Mouse (Mus musculus): ENCODE data around the gene Tnfsf11. TPM values are rescaled to one million over a fixed set of nuclear protein-coding genes. Genes with fewer than 3 reads are reported as not detected.

The Tnfsf11 gene
- polyA plus RNA-seq, 2 experiments = 0.84 to 0.98 TPM

DNA sequence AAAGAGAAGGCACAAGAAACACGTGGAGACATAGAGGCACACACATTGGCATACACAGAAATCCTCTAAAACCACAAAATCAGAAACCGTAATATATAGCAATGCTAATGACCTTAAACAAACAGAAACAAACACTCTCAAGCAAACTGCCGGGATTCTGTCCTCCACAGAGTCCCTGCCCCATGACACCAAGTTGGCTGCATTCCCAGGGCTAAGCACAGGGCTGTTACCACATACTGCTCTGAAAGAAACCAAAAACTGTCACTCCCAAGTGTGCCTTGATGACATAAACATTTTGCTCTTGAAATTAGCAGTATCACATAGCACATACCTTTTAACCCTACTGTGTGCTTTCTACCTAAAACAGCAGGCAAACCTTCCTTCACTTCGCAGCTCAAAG, 71.7 kb downstream of the Tnfsf11 start:
- TF ChIP-seq POLR2A (IDR thresholded peaks at IDR 0.05; ENCODE audit: borderline replicate concordance, extremely low read depth, insufficient read depth, insufficient read length) = no peak
- no peak overlapping the region for H3K4me2 ChIP-seq (replicated peaks; ENCODE audit: low read depth, low read length, severe bottlenecking)
- no peak overlapping the region for H3K9ac ChIP-seq (ENCODE audit: low read depth, low read length, severe bottlenecking)
- H3K36me3 ChIP-seq (ENCODE audit: control insufficient read depth, insufficient read depth, low read length) = no peaks in the 10 kb centered on the region
- H3K4me3 ChIP-seq (replicated peaks; ENCODE audit: low read length) = no peak overlapping the region
- no peak for DNase-seq (ENCODE audit: low spot score)
- H3K27ac ChIP-seq (replicated peaks; ENCODE audit: low read depth, low read length) = no peak overlapping the region
- no peaks in the 10 kb centered on the region for H3K4me1 ChIP-seq (ENCODE audit: control insufficient read depth, insufficient read depth, low read length)
- ATAC-seq (ENCODE audit: low FRiP score, low read depth) = no peak
- H3K9me3 ChIP-seq (ENCODE audit: control insufficient read depth, low read length) = no peaks in the 10 kb centered on the region
- no peaks in the 10 kb centered on the region for H3K27me3 ChIP-seq (ENCODE audit: control insufficient read depth, insufficient read depth, low read length)
- WGBS = 47% methylated on average over 4 of the region's 4 CpGs

DNA sequence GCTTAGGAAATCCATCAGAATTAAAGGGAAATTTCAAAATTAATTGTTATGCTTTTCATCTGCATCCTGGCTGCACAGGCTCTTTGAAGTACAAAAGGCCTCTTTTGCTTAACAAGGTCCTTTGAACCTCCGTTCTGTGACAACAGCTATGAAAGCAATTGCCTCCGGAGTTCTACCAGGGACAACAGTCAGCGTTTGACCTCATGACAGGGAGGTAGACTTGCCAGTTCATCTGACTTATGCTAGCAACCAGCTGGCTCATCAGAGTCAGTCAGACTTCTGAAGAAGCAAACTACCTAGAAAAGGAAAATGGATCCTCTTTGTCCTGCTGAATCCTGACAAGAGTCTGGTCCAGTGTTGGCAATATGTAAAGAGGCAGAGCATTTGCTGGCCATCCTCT, 72.5 kb downstream of the Tnfsf11 start:
- no peaks in the 10 kb centered on the region for H3K36me3 ChIP-seq (ENCODE audit: control insufficient read depth, insufficient read depth, low read length)
- ATAC-seq (ENCODE audit: low FRiP score, low read depth) = no peak
- no peak overlapping the region for H3K4me3 ChIP-seq (replicated peaks; ENCODE audit: low read length)
- DNase-seq (ENCODE audit: low spot score) = no peak
- no peak for TF ChIP-seq POLR2A (IDR thresholded peaks at IDR 0.05; ENCODE audit: borderline replicate concordance, extremely low read depth, insufficient read depth, insufficient read length)
- no peak overlapping the region for H3K27ac ChIP-seq (replicated peaks; ENCODE audit: low read depth, low read length)
- H3K4me2 ChIP-seq (replicated peaks; ENCODE audit: low read depth, low read length, severe bottlenecking) = no peak overlapping the region
- 19% methylated on average over 3 of the region's 3 CpGs for WGBS
- no peaks in the 10 kb centered on the region for H3K27me3 ChIP-seq (ENCODE audit: control insufficient read depth, insufficient read depth, low read length)
- H3K9ac ChIP-seq (ENCODE audit: low read depth, low read length, severe bottlenecking) = no peak overlapping the region
- H3K9me3 ChIP-seq (ENCODE audit: control insufficient read depth, low read length) = no peaks in the 10 kb centered on the region
- H3K4me1 ChIP-seq (ENCODE audit: control insufficient read depth, insufficient read depth, low read length) = no peaks in the 10 kb centered on the region

DNA sequence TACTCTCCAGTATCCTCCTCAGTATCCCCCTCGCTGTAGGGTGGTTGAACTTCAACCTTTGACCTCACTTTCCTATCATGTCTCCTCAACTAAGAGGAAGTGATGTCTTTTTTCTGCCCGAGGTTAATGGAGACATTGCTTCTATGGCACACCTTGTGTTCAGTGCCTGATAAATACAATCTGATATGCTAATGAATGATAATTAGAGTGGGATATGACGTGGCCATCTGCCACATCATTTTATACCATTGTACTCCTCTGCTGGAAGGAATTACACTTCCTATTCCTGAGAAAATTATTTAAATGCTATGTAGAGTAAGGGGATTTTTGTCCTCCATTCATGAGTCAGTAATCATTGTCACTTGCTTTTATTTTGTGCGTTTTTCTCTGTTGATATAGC, 78.8 kb downstream of the Tnfsf11 start:
- no peak for DNase-seq (ENCODE audit: low spot score)
- no peaks in the 10 kb centered on the region for H3K9me3 ChIP-seq (ENCODE audit: control insufficient read depth, low read length)
- H3K9ac ChIP-seq (ENCODE audit: low read depth, low read length, severe bottlenecking) = no peak overlapping the region
- H3K4me2 ChIP-seq (replicated peaks; ENCODE audit: low read depth, low read length, severe bottlenecking) = no peak overlapping the region
- no peak for ATAC-seq (ENCODE audit: low FRiP score, low read depth)
- H3K27me3 ChIP-seq (ENCODE audit: control insufficient read depth, insufficient read depth, low read length) = no peaks in the 10 kb centered on the region
- no peak for TF ChIP-seq POLR2A (IDR thresholded peaks at IDR 0.05; ENCODE audit: borderline replicate concordance, extremely low read depth, insufficient read depth, insufficient read length)
- no peak overlapping the region for H3K4me3 ChIP-seq (replicated peaks; ENCODE audit: low read length)
- WGBS = 67% methylated on average over 4 of the region's 4 CpGs
- H3K4me1 ChIP-seq (ENCODE audit: control insufficient read depth, insufficient read depth, low read length) = no peaks in the 10 kb centered on the region
- H3K27ac ChIP-seq (replicated peaks; ENCODE audit: low read depth, low read length) = no peak overlapping the region
- H3K36me3 ChIP-seq (ENCODE audit: control insufficient read depth, insufficient read depth, low read length) = no peaks in the 10 kb centered on the region

Small RNA genes lying within 50 kb of the gene (microRNA-seq; reads per million reads assigned to microRNA genes)
- not detected for gene Gm23652

Other genes starting within 250 kb of the Tnfsf11 start
- 0.10 TPM in 1 of 2 replicates, not detected in the other for gene Fam216b, start 219.0 kb downstream of the Tnfsf11 start, polyA plus RNA-seq (2012; rRNA removed)
- gene Fam216b, start 219.0 kb downstream of the Tnfsf11 start, polyA plus RNA-seq (2014; fragmentation: Nextera tagmentation; extraction: Ambion mirVana) = 0.26 TPM in 1 of 2 replicates, not detected in the other
- gene Akap11, start 228.8 kb upstream of the Tnfsf11 start, polyA plus RNA-seq (2012; rRNA removed) = 25.0 and 26.9 TPM in 2 replicates
- 17.9 and 19.1 TPM in 2 replicates for gene Akap11, start 228.8 kb upstream of the Tnfsf11 start, polyA plus RNA-seq (2014; fragmentation: Nextera tagmentation; extraction: Ambion mirVana)